Mouse (Mus musculus) heart, adult 2 months (tissue): Measurements from ENCODE around the gene Myo19. TPM values are rescaled to one million over a fixed set of nuclear protein-coding genes. Genes with fewer than 3 reads are reported as not detected.

Experiments
- DNase-seq, 2 experiments: peaks; one replicate each; pipeline ENCODE4 v3.0.0; 2021
- H3K27ac ChIP-seq: fragments of 200-600 bp; 2 replicates; pipeline ENCODE4 v1.8.1; 2022
- H3K27me3 ChIP-seq: fragments of 200-500 bp; 2 replicates; pipeline ENCODE4 v1.6.1; 2012; ENCODE audit warnings: mild to moderate bottlenecking, low read length, inconsistent platforms, mixed read lengths; ENCODE audit not compliant: control insufficient read depth, insufficient read depth
- H3K36me3 ChIP-seq: fragments of 200-500 bp; 2 replicates; pipeline ENCODE4 v1.6.1; 2012; ENCODE audit warnings: low read length, inconsistent platforms; ENCODE audit not compliant: control insufficient read depth, insufficient read depth
- H3K4me1 ChIP-seq: fragments of 200-500 bp; 2 replicates; pipeline ENCODE4 v1.6.1; 2011; ENCODE audit warnings: low read length; ENCODE audit not compliant: control insufficient read depth, insufficient read depth
- H3K4me3 ChIP-seq: fragments of 200-600 bp; 2 replicates; pipeline ENCODE4 v1.8.1; 2022
- H3K79me2 ChIP-seq: fragments of 200-500 bp; replicated peaks from 2 replicates; pipeline ENCODE4 v1.6.1; 2012; ENCODE audit warnings: mild to moderate bottlenecking, inconsistent platforms, low read length, moderate library complexity, mixed read lengths; ENCODE audit not compliant: control insufficient read depth, insufficient read depth
- H3K9ac ChIP-seq: fragments of 200-500 bp; 2 replicates; pipeline ENCODE4 v1.6.1; 2012; ENCODE audit warnings: low read depth, mild to moderate bottlenecking, control low read depth, inconsistent platforms, low read length, mixed read lengths
- CTCF ChIP-seq: fragments of 200-600 bp; IDR thresholded peaks from 2 replicates; pipeline ENCODE4 v1.8.1; 2022; ENCODE audit warnings: antibody characterized with exemption, mild to moderate bottlenecking, moderate library complexity
- EP300 ChIP-seq: fragments of 200-500 bp; IDR thresholded peaks from 2 replicates; pipeline ENCODE4 v1.6.1; 2011; ENCODE audit warnings: low read depth, low read length, control low read depth; ENCODE audit not compliant: insufficient read depth
- POLR2A ChIP-seq: fragments of 200-500 bp; IDR thresholded peaks from 2 replicates; pipeline ENCODE4 v1.6.1; 2011; ENCODE audit warnings: mild to moderate bottlenecking, low read depth, low read length, control low read depth; ENCODE audit not compliant: insufficient read depth
- WGBS: fragments of 180-500 bp; shearing (Covaris S2); methylation state at CpG from one replicate; pipeline ENCODE4 v1.1.7; 2018; 5-methylcytosine and 5-hydroxymethylcytosine counted together
- intact Hi-C: fragments of 180-260 bp; cut with DNase I; formaldehyde crosslinking; loops from one replicate; pipeline ENCODE4 v1.15.1; 2025
- long read RNA-seq: library from polyadenylated mRNA; stranded (forward); transcript quantifications from one replicate; pipeline ENCODE4 v2.0.0, GENCODE M21; 2021
- polyA plus RNA-seq: library from polyadenylated mRNA; depleted of rRNA; stranded (reverse); fragments of >200 nt; gene quantifications from 2 replicates; pipeline ENCODE4 v1.2.3, GENCODE M21; 2012; rRNA removed
- total RNA-seq, 2 experiments: library from RNA; stranded (reverse); gene quantifications; 2 replicates each; pipeline ENCODE4 v1.2.3; 2021

Myo19 gene
- 1 to 10 TPM; 5.7 to 5.9 TPM for total RNA-seq
- 7.5 and 10.4 TPM in 2 replicates for polyA plus RNA-seq
- long read RNA-seq, full-length matches to known transcripts = 2 of 4 reads
- long read RNA-seq, partial matches to known transcripts = 0 of 4 reads
- long read RNA-seq, other reads (novel, unspliced or antisense) = 2 of 4 reads

- peak within 1 kb of the TSS; percentile 90 for H3K27ac ChIP-seq
- H3K27me3 ChIP-seq = no peaks in the 10 kb centered on the region
- WGBS = under 1% methylated on average over 80 of the region's 81 CpGs
- no peaks in the 10 kb centered on the region; the same call in 1 of the 2 replicates for H3K79me2 ChIP-seq
- H3K9ac ChIP-seq = peak within 1 kb of the TSS; percentile 81
- intact Hi-C loops = loop anchor here (1.0 kb wide), 1 partner anchor 9 kb away; no protein-coding TSS in a partner anchor
- peaks cover 4% of the 10 kb centered on the region; the same call in 1 of the 2 replicates for H3K4me1 ChIP-seq
- DNase-seq = peak; percentile 91 to 92
- no peaks in the 10 kb centered on the region for H3K36me3 ChIP-seq
- peak; percentile 71 for TF ChIP-seq CTCF
- peak; percentile 55 for TF ChIP-seq POLR2A
- TF ChIP-seq EP300 = no peak
- H3K4me3 ChIP-seq = peak within 1 kb of the TSS; percentile 97
Measured at GRCm38 (mm10) chr11:84879772-84880464, at the start of gene Myo19, which contains the start of gene Pigw. TSS of gene Myo19 (plus strand) at chr11:84880148. TSS of gene Pigw (minus strand) at chr11:84880285.

GRCm38 (mm10) chr11:84839330-84839729, 40.6 kb upstream of the Myo19 start:
- H3K9ac ChIP-seq = no peak overlapping the region
- peaks cover 6% of the 10 kb centered on the region for H3K36me3 ChIP-seq
- H3K27ac ChIP-seq = no peak overlapping the region
- TF ChIP-seq EP300 (no peak), POLR2A (no peak), CTCF (peak; percentile 43)
- H3K4me3 ChIP-seq = no peak overlapping the region
- no peak for DNase-seq
- intact Hi-C loops = no loop called here
- no peaks in the 10 kb centered on the region for H3K4me1 ChIP-seq
- 97% methylated on average over 2 of the region's 2 CpGs for WGBS
- no peaks in the 10 kb centered on the region for H3K27me3 ChIP-seq
- H3K79me2 ChIP-seq = no peaks in the 10 kb centered on the region; the same call in 1 of the 2 replicates

- no peaks in the 10 kb centered on the region; the same call in 1 of the 2 replicates for H3K36me3 ChIP-seq
- H3K27ac ChIP-seq = no peak overlapping the region
- intact Hi-C loops = no loop called here
- H3K4me1 ChIP-seq = no peaks in the 10 kb centered on the region
- no peaks in the 10 kb centered on the region; the same call in 1 of the 2 replicates for H3K79me2 ChIP-seq
- TF ChIP-seq EP300 (no peak), CTCF (no peak), POLR2A (no peak)
- 97% methylated on average over 15 of the region's 15 CpGs for WGBS
- no peaks in the 10 kb centered on the region for H3K27me3 ChIP-seq
- no peak overlapping the region for H3K9ac ChIP-seq
- H3K4me3 ChIP-seq = no peak overlapping the region
- DNase-seq = no peak
Measured at GRCm38 (mm10) chr11:84846741-84847474, 33.0 kb upstream of the Myo19 start.

- no peak for DNase-seq
- H3K4me1 ChIP-seq = no peaks in the 10 kb centered on the region
- no peaks in the 10 kb centered on the region; the same call in 1 of the 2 replicates for H3K36me3 ChIP-seq
- no peak overlapping the region for H3K27ac ChIP-seq
- intact Hi-C loops = no loop called here
- no peak overlapping the region for H3K9ac ChIP-seq
- no peaks in the 10 kb centered on the region; the same call in 1 of the 2 replicates for H3K79me2 ChIP-seq
- TF ChIP-seq CTCF = no peak
- H3K4me3 ChIP-seq = no peak overlapping the region
- H3K27me3 ChIP-seq = no peaks in the 10 kb centered on the region
- 84% methylated on average over 7 of the region's 7 CpGs for WGBS
Measured at GRCm38 (mm10) chr11:84847475-84848090, 32.4 kb upstream of the Myo19 start.

- 95% methylated on average over 6 of the region's 6 CpGs for WGBS
- DNase-seq = no peak
- H3K27ac ChIP-seq = no peak overlapping the region
- no peak overlapping the region for H3K9ac ChIP-seq
- intact Hi-C loops = no loop called here
- TF ChIP-seq POLR2A (no peak), EP300 (no peak), CTCF (no peak)
- peaks cover 8% of the 10 kb centered on the region for H3K36me3 ChIP-seq
- H3K4me3 ChIP-seq = no peak overlapping the region
- no peaks in the 10 kb centered on the region for H3K27me3 ChIP-seq
- H3K79me2 ChIP-seq = no peaks in the 10 kb centered on the region
- no peaks in the 10 kb centered on the region for H3K4me1 ChIP-seq
Measured at GRCm38 (mm10) chr11:84855285-84855684, 24.7 kb upstream of the Myo19 start.
